Mouse (Mus musculus): Measurements from ENCODE around the gene Ttbk2. TPM values are rescaled to one million over a fixed set of nuclear protein-coding genes. Genes with fewer than 3 reads are reported as not detected.

Ttbk2 gene
- polyA plus RNA-seq, 1 experiment from 2014 or later: 9.9 TPM

GRCm38 (mm10) chr2:120853151-120853550 is 2.7 kb upstream of the Ttbk2 start:
- no peak for DNase-seq (ENCODE audit: low read depth, low spot score)

DNA sequence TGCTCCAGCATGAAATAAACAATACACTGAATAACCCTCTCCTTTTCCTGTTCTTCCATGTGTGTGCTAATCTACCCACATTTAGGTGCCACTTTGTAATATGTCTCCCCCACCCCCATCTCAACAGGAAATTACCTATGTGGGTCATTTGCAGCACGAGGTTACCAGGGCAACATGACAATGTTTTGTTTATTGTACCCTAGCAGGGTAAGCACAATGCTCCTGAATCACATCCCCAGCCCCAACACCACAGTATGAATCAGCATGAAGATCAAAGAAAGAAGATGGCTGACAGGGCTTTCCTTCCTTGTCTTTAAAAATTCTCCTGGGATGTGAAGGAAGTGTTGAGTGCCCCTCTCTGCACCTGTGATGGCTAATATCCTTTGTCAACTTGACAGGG is 2.2 kb upstream of the Ttbk2 start:
- in situ Hi-C loops (cut with MboI; ENCODE audit: low pct_unique_long_range_greater_than_20kb): no loop called here
- no peak for TF ChIP-seq CTCF (IDR thresholded peaks at IDR 0.05)
- ChIA-PET CTCF (no interaction called here), POLR2A (no interaction called here)
- no peaks in the 10 kb centered on the region for H3K27me3 ChIP-seq
- DNase-seq (ENCODE audit: low read depth, low spot score): no peak
- no peak for ATAC-seq

More at GRCm38 (mm10) chr2:120853151-120853550, 2.7 kb upstream of the Ttbk2 start:
- in situ Hi-C loops (cut with MboI; ENCODE audit: low pct_unique_long_range_greater_than_20kb): no loop called here
- no peak for ATAC-seq
- ChIA-PET CTCF (interaction anchor here (0.8 to 1.0 kb wide), 2 partner anchors 9 to 180 kb away, joined by 3 to 5 read pairs; no protein-coding TSS in a partner anchor), POLR2A (no interaction called here)
- no peak for TF ChIP-seq CTCF (IDR thresholded peaks at IDR 0.05)
- no peaks in the 10 kb centered on the region for H3K27me3 ChIP-seq

GRCm38 (mm10) chr2:120849449-120850423 is 668 bp downstream of the Ttbk2 start, which contains the start of gene Cdan1:
TSS of gene Cdan1 (minus strand) at chr2:120850128.
- no peak for TF ChIP-seq CTCF (IDR thresholded peaks at IDR 0.05)
- no peaks in the 10 kb centered on the region for H3K27me3 ChIP-seq
- DNase-seq (ENCODE audit: low read depth, low spot score) (no peak), ATAC-seq (peak; percentile 24)
- in situ Hi-C loops (cut with MboI; ENCODE audit: low pct_unique_long_range_greater_than_20kb): no loop called here
- POLR2A ChIA-PET: interaction anchor here (0.6 to 1.4 kb wide), 3 partner anchors 9 to 341 kb away, joined by 3 to 4 read pairs (median 3); no protein-coding TSS in a partner anchor
- CTCF ChIA-PET: interaction anchor here (1.3 kb wide), 1 partner anchor 17 kb away, joined by 3 read pairs; no protein-coding TSS in a partner anchor

GRCm38 (mm10) chr2:120845280-120845679 is 5.1 kb downstream of the Ttbk2 start:
- no peaks in the 10 kb centered on the region for H3K27me3 ChIP-seq
- DNase-seq (ENCODE audit: low read depth, low spot score): no peak
- in situ Hi-C loops (cut with MboI; ENCODE audit: low pct_unique_long_range_greater_than_20kb): no loop called here
- ChIA-PET CTCF (interaction anchor here (0.9 kb wide), 1 partner anchor 58 kb away, joined by 3 read pairs; no protein-coding TSS in a partner anchor), POLR2A (interaction anchor here (0.6 to 1.9 kb wide), 2 partner anchors 10 to 407 kb away, joined by 3 to 4 read pairs; no protein-coding TSS in a partner anchor)
- ATAC-seq: no peak
- TF ChIP-seq CTCF (IDR thresholded peaks at IDR 0.05): no peak

DNA sequence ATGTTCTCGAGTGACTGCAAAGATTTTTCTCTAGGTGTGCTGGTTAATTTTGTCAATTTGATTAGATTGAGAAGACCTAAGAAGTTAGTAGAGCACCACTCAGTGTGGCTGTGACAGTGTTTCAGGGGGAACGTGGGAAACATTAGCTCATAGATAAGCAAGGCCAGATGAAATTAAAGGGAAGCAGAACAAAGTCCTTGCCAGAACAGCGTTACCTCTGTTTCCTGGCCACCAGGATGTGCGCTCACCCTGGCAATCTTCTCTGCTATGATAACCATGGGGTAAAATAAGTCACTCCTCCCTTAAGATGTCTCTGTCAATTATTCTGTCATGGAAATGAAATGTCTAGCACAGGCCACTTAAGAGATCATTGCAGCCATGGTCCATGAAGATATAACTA is 6.4 kb downstream of the Ttbk2 start:
- ChIA-PET CTCF (no interaction called here), POLR2A (no interaction called here)
- in situ Hi-C loops (cut with MboI; ENCODE audit: low pct_unique_long_range_greater_than_20kb): no loop called here
- no peak for TF ChIP-seq CTCF (IDR thresholded peaks at IDR 0.05)
- DNase-seq (ENCODE audit: low read depth, low spot score) (no peak), ATAC-seq (no peak)
- no peaks in the 10 kb centered on the region for H3K27me3 ChIP-seq

DNA sequence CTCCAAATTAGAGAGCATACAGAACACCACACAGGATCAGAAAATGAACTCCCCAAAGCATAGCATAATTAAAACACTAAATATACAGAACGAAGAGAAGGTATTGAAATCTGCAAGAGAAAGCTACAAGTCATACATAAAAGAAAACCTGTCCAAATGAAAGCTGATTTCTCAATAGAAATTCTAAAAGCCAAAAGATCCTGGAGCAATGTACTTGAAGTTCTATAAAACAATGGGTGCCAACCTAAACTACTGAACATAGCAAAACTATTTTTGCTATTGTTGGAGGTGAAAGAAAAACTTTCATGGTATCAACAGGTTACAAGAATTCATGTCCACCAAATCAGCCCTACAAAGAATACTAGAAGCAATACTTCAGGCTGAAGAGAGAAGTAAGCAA is 9.2 kb downstream of the Ttbk2 start:
- TF ChIP-seq CTCF (IDR thresholded peaks at IDR 0.05): no peak
- ChIA-PET POLR2A (no interaction called here), CTCF (no interaction called here)
- DNase-seq (ENCODE audit: low read depth, low spot score) (no peak), ATAC-seq (no peak)
- no peaks in the 10 kb centered on the region for H3K27me3 ChIP-seq
- in situ Hi-C loops (cut with MboI; ENCODE audit: low pct_unique_long_range_greater_than_20kb): no loop called here

DNA sequence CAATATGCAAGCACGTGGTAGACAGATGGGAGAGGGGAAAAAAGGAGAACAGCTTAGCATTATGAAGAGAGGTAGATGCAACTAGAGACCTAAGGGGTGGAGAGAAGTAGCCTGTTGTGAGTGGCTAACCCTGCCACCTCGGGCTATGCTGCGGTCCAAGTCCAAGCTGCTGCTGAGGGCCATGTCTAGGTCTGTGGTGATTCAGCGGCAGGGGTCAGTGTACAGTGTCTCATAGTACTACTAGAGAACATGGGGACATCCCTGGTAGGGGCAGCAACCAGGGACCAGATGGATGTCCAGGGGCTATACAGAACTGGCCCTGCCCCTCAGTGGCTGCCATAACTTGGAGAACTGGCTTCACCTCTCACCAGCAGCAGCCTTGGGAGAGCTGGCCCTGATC is 15.2 kb downstream of the Ttbk2 start:
- CTCF ChIA-PET: no interaction called here
- ATAC-seq: no peak
- no peak for TF ChIP-seq CTCF (IDR thresholded peaks at IDR 0.05)
- DNase-seq (ENCODE audit: low read depth, low spot score): no peak
- H3K27me3 ChIP-seq: no peaks in the 10 kb centered on the region
- POLR2A ChIA-PET: interaction anchor here (0.6 to 1.3 kb wide), 3 partner anchors 10 to 191 kb away, joined by 3 to 4 read pairs (median 3); no protein-coding TSS in a partner anchor
- in situ Hi-C loops (cut with MboI; ENCODE audit: low pct_unique_long_range_greater_than_20kb): no loop called here

DNA sequence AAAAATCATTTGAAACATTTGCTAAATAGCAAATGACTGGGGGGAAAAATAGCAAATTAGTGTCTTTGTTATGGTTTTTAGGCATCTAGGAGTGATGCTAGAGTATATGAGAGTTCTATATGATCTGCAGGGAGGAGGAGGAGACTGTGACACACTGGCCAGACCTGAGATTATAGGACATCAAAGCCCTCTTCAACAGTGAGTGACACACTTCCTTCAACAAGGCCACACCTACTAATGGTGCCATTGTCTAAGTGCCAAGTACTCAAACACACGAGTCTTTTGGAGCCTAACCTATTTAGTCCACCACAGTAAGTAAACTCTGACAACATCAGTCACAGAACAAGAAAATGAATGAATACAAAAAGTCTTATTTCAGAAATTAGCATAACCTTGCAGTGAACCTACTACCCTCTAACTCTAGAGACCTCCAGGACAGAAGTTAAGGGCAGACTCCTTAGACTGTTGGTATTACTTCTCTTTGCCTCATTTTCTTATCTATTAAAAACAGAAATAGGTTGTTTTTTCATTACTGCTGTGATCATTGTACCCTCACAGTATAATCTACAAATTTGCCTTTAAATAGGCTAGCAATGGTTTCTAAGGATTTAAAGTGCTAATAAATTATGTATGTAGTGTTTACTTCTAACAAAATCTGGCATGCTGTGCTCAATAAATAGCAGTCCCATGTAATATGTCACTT is 23.3 kb downstream of the Ttbk2 start:
- no peaks in the 10 kb centered on the region for H3K27me3 ChIP-seq
- CTCF ChIA-PET: no interaction called here
- TF ChIP-seq CTCF (IDR thresholded peaks at IDR 0.05): no peak
- ATAC-seq (no peak), DNase-seq (ENCODE audit: low read depth, low spot score) (no peak)
- POLR2A ChIA-PET: no interaction called here
- in situ Hi-C loops (cut with MboI; ENCODE audit: low pct_unique_long_range_greater_than_20kb): no loop called here

GRCm38 (mm10) chr2:120770265-120770935 is 80.0 kb downstream of the Ttbk2 start:
- ATAC-seq: no peak
- ChIA-PET POLR2A (no interaction called here), CTCF (no interaction called here)
- no peaks in the 10 kb centered on the region for H3K27me3 ChIP-seq
- no peak for TF ChIP-seq CTCF (IDR thresholded peaks at IDR 0.05)
- DNase-seq (ENCODE audit: low read depth, low spot score): no peak
- in situ Hi-C loops (cut with MboI; ENCODE audit: low pct_unique_long_range_greater_than_20kb): no loop called here

- ChIA-PET POLR2A (no interaction called here), CTCF (no interaction called here)
- ATAC-seq: no peak
- in situ Hi-C loops (cut with MboI; ENCODE audit: low pct_unique_long_range_greater_than_20kb): no loop called here
- DNase-seq (ENCODE audit: low read depth, low spot score): no peak
- no peak for TF ChIP-seq CTCF (IDR thresholded peaks at IDR 0.05)
- no peaks in the 10 kb centered on the region for H3K27me3 ChIP-seq
Measured at GRCm38 (mm10) chr2:120761922-120762321, 88.5 kb downstream of the Ttbk2 start.
